Mouse (Mus musculus) central nervous system, embryonic 11.5 days (tissue): Measurements from ENCODE around the gene Setd1a. TPM values are rescaled to one million over a fixed set of nuclear protein-coding genes. Genes with fewer than 3 reads are reported as not detected.

Experiments
- polyA plus RNA-seq: library from polyadenylated mRNA; depleted of rRNA; stranded (reverse); fragments of >200 nt; gene quantifications from 2 replicates; pipeline ENCODE4 v1.2.3, GENCODE M21; 2012; rRNA removed

Gene Setd1a
- polyA plus RNA-seq = 26.7 and 29.9 TPM in 2 replicates

DNA sequence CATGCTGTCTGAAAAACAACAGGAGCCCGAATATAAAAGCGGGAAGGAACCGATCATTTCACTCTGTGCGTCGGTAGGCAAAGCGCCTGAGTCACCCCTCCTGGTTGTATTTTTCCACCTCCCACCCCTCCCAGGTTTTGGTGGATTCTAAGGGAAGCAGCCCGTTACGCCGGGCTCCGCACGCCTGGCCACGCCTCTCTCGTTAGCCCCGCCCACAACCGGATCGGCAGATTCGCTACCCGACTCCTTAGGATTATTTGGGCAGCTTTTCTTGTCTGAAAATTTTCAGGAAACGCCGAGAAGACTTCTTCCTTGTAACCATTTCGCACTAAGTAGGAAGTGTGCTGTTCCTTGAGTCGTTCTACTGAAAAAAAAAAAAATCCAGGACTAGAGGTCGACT, at the start of gene Setd1a:
Setd1a (plus strand) TSS at position 245 of the 400 bp plus-strand sequence.

DNA sequence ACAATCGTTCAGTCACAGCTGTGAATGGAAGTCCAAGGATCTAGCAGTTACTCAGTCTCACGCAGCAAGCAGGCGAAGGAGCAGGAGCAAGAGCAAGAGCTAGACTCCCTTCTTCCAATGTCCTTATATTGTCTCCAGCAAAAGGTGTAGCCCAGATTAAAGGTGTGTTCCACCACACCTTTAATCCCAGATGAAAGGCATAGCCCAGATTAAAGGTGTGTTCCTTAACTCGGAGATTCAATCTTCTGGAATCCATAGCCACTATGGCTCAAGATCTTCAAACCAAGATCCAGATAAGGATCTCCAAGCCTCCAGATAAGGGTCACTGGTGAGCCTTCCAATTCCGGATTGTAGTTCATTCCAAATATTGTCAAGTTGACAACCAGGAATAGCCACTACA, 44.4 kb upstream of the Setd1a start, which contains the start of gene Ctf2:
Ctf2 (minus strand) TSS at position 101 of the 400 bp plus-strand sequence.

DNA sequence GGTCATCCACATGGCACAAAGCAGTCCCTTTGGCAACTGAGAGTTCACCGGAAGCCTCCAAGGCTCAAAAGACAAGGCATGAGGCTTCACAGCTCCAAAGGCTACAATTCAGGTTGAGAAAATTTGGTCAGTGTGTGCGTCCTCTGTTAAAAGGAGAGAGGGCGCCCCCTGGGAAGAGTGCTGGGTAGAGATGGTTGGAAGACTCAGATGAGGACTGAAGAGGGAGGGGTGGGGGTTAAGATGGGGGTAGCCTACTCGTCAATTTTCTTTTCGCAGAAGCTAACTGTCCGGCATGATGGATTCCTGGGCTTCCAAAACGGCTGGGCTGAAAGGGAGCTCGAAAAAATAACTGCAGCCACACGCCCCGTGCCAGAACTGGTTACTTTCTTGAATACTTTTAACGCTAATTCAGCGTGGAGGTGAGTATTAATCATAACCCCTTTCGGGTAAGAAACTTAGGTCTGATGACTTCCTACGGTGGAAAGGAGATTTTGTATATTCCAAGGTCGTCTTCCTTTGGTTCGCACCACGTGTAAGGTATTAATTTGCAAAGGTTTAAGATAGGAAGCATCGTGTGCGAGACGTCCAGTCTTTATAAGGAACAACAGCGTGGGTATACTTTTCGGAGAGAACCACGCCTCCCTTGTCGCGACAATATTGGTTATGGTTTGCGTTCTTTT, 32.0 kb upstream of the Setd1a start, which contains the start of gene Fbxl19:
Fbxl19 (plus strand) TSS at position 178 of the 680 bp plus-strand sequence.

DNA sequence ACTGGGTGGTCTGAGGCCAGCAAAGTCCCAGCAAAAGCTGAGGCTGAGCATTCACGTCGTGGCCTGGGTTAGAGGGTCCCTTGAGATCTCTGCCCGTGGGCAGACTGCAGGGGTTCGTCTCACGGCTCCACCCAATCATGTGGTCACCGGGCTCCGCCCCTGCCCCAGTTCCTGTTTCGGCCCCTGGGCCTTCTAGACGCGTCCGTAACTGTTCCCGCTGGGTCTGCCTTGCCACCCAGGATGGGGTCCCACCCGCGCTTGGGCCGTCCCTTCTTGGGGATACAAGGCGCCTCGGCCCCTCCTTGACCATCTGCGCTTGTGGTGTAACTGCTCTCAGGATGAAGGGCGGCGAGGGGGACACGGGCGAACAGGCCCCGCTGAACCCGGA, 6.8 kb upstream of the Setd1a start, which contains the start of gene Orai3:
Orai3 (plus strand) TSS at position 165 of the 388 bp plus-strand sequence.

DNA sequence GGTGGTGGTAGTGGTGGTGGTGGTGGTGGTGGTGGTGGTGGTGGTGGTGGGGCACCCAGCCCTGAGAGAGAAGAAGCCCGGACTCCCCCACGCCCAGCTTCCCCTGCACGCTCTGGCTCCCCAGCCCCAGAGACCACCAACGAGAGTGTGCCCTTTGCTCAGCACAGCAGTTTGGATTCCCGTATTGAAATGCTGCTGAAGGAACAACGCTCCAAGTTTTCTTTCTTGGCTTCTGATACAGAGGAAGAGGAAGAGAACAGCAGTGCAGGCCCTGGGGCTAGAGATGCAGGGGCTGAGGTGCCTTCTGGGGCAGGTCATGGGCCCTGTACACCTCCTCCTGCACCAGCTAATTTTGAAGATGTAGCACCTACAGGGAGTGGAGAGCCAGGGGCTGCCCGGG, 8.8 kb downstream of the Setd1a start, which contains the start of gene Gm49388:
Gm49388 (plus strand) TSS at position 301 of the 400 bp plus-strand sequence.

DNA sequence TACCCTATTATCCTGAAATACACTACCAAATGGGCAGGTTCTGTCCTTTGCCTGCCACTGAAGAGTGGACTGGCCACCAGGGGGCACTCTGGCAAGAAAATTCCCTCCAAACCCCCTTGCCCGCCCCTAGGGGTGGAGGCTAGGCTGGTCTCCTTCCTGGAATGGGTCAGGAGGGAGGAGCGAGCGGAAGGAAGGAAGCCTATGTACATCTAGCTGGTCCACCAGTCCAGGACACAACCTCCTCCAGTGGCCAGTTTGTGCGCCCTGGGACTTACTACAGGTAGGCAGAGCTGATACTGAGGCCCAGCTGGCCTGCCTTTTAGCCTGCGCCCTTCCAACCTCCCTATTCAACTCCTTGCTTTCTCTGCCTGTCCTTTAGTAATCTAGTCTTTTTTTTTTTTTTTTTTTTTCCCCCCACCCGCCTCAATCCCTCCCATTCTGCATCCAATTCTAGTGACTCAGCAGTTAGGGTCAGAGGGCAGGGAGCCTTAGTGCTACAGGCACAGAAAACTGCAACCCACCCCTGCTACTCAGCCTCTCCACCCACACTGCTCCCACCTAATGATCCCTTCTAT, 24.1 kb downstream of the Setd1a start, which contains the start of gene Hsd3b7:
Hsd3b7 (plus strand) TSS at position 170 of the 575 bp plus-strand sequence.

DNA sequence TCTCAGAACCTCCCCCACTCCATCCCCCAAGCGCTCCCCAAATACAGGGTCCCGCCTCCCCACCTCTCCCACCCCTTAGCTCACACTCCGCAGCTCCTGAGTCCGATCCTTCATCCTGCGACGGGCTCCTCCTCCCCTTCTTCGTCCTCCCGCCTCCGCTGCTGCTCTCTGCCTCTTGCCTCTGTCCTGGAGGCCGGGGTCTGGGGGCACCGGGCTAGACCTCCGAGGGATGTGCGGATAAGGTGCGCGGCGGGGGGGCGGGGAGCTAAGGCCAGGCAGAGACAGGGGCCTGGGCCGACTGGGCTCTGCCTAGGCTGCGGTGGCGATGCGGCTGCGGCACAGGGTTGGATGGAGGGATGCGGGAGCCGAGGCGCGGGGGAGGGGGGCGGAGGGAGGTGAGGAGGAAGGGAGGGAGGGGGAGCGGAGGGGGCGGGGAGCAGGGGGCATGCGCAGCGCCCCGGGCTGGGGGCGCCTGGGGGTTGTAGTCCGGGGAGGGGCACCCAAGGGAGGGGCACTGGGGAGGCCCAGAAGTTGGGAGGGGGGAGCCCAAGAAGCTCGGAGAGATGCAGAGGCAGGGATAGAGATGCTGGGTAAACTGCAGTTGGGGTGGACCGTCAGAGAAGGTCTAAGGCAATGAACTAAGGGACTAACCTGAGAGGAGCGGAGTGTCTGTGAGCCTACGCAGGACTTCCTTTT, 47.9 kb downstream of the Setd1a start, which contains the start of the genes Stx4a and Stx1b:
Stx4a (plus strand) TSS at position 119 of the 696 bp plus-strand sequence.
Stx1b (minus strand) TSS at position 374 of the 696 bp plus-strand sequence.

Other genes starting within 250 kb of the Setd1a start
- gene Tmem265, start 215.3 kb upstream of the Setd1a start, polyA plus RNA-seq = 0.14 TPM in 1 of 2 replicates, not detected in the other
- 79.1 and 101 TPM in 2 replicates for gene Phkg2, start 203.3 kb upstream of the Setd1a start, polyA plus RNA-seq
- 13.9 and 14.3 TPM in 2 replicates for gene Ccdc189, start 188.1 kb upstream of the Setd1a start, polyA plus RNA-seq
- 53.8 and 65.4 TPM in 2 replicates for gene Rnf40, start 187.9 kb upstream of the Setd1a start, polyA plus RNA-seq
- 37.7 and 70.8 TPM in 2 replicates for gene Zfp629, start 160.9 kb upstream of the Setd1a start, polyA plus RNA-seq
- gene Bcl7c, start 67.7 kb upstream of the Setd1a start, polyA plus RNA-seq = 60.0 and 95.8 TPM in 2 replicates
- 11.5 and 13.9 TPM in 2 replicates for gene Ctf1, start 63.9 kb upstream of the Setd1a start, polyA plus RNA-seq
- gene Ctf2, start 44.5 kb upstream of the Setd1a start, polyA plus RNA-seq = not detected in 2 replicates
- 84.5 and 155 TPM in 2 replicates for gene Fbxl19, start 32.1 kb upstream of the Setd1a start, polyA plus RNA-seq
- 6.3 and 10.3 TPM in 2 replicates for gene Orai3, start 6.9 kb upstream of the Setd1a start, polyA plus RNA-seq
- 0.63 and 11.8 TPM in 2 replicates for gene Gm49388, start 8.9 kb downstream of the Setd1a start, polyA plus RNA-seq
- gene Hsd3b7, start 23.9 kb downstream of the Setd1a start, polyA plus RNA-seq = 8.7 and 16.1 TPM in 2 replicates
- gene Stx4a, start 47.6 kb downstream of the Setd1a start, polyA plus RNA-seq = 69.6 and 99.1 TPM in 2 replicates
- 36.0 and 46.5 TPM in 2 replicates for gene Stx1b, start 47.9 kb downstream of the Setd1a start, polyA plus RNA-seq
- 26.7 and 27.5 TPM in 2 replicates for gene Zfp646, start 99.6 kb downstream of the Setd1a start, polyA plus RNA-seq
- 16.2 and 20.9 TPM in 2 replicates for gene Zfp668, start 100.2 kb downstream of the Setd1a start, polyA plus RNA-seq
- gene Prss53, start 114.3 kb downstream of the Setd1a start, polyA plus RNA-seq = 1.2 and 1.6 TPM in 2 replicates
- gene Gm21974, start 118.8 kb downstream of the Setd1a start, polyA plus RNA-seq = not detected in 2 replicates
- gene Vkorc1, start 118.9 kb downstream of the Setd1a start, polyA plus RNA-seq = 36.5 and 56.2 TPM in 2 replicates
- 37.4 and 59.5 TPM in 2 replicates for gene Bckdk, start 127.4 kb downstream of the Setd1a start, polyA plus RNA-seq
- 45.6 and 52.9 TPM in 2 replicates for gene Kat8, start 135.8 kb downstream of the Setd1a start, polyA plus RNA-seq
- 1.0 and 3.1 TPM in 2 replicates for gene Prss8, start 153.4 kb downstream of the Setd1a start, polyA plus RNA-seq
- 8.6 and 8.8 TPM in 2 replicates for gene Prss36, start 170.1 kb downstream of the Setd1a start, polyA plus RNA-seq
- gene Fus, start 190.8 kb downstream of the Setd1a start, polyA plus RNA-seq = 824 and 846 TPM in 2 replicates
- 7.1 and 10.2 TPM in 2 replicates for gene Pycard, start 217.2 kb downstream of the Setd1a start, polyA plus RNA-seq
- gene Trim72, start 227.3 kb downstream of the Setd1a start, polyA plus RNA-seq = 1.1 and 1.6 TPM in 2 replicates